Mouse (Mus musculus): ENCODE measurements at regions not wholly inside any gene's neighbourhood (a gene's known extent, or its start where the extent isn't known, plus 50 kb on each side); places are given as distances from the start of the nearest gene placed in this dataset.

DNA sequence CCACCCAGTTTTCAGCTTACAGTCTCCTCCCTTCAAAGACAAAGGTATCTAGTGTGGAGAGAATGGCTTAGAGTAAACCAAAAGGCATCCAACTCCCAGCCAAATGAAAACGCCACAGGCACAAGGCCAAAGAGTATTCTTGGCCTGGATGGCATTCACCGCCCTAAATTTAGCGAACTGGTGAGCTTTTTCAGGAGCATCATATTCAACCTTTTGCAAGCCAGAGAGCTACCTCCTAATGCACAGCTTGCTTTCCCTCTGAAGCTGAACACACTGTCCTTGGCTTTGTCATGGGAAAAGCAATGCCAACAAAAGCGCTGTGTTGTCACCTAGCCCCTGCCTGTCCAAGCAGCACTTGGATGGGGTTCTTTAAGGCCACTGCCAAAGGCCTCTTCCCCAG is 282.2 kb downstream of the Ddx10 start:
- TF ChIP-seq USF1 (IDR thresholded peaks at IDR 0.05; ENCODE audit: low read depth), result no peak
- no peak for TF ChIP-seq POLR2AphosphoS2 (IDR thresholded peaks at IDR 0.05; ENCODE audit: insufficient read length, low read depth)
- no peak for TF ChIP-seq POLR2A (IDR thresholded peaks at IDR 0.05; ENCODE audit: insufficient read length, low read depth)
- no peak for TF ChIP-seq TCF3 (IDR thresholded peaks at IDR 0.05; ENCODE audit: insufficient read length, low read depth)
- TF ChIP-seq SRF (IDR thresholded peaks at IDR 0.05; ENCODE audit: control insufficient read depth, insufficient read length, low read depth), result no peak
- TF ChIP-seq MAX (IDR thresholded peaks at IDR 0.05; ENCODE audit: low read depth), result no peak
- no peak for TF ChIP-seq E2F4 (IDR thresholded peaks at IDR 0.05; ENCODE audit: insufficient read depth)

Measured in myocyte (in vitro differentiated cells).